Mouse (Mus musculus) fibroblast of lung, adult 2 months (primary cell): ENCODE results near the gene Hba-a2.
"Not testable (repeated sequence)": the region's sequence is repeated elsewhere in the genome, so short reads cannot be mapped to it uniquely, and the experiment has no call there.

Experiments
- DNase-seq: peaks from one replicate; pipeline ENCODE4 v3.0.0-alpha.2; 2011; ENCODE audit warnings: low read depth

Hba-a2 gene

GRCm38 (mm10) chr11:32283091-32283777, 13.1 kb upstream of the Hba-a2 start, which contains the start of gene Hba-a1:
Gene Hba-a1, plus strand, starts transcription at chr11:32283511.
- DNase-seq, result not testable (repeated sequence)

- not testable (repeated sequence) for DNase-seq
These were observed 11.7 kb upstream of the Hba-a2 start for GRCm38 (mm10) chr11:32284582-32284981.

GRCm38 (mm10) chr11:32285031-32285775, 11.1 kb upstream of the Hba-a2 start:
- no peak for DNase-seq

DNA sequence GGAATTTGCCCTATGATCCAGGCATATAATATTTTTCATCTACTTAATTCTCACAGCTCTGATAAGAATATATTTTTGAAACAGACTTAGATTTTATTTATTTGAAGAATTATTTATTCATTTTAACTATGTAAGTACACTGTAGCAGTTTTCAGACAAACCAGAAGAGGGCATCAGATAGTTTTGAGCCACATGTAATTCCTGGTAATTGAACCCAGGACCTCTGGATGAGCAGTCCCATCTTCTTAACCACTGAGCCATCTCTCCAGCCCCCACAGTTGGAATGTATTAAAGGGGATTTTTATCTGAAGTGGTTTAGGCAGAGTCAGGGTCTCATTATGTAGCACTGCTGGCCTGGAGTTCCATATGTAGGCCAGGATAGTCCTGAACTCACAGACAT, 10.4 kb upstream of the Hba-a2 start:
- not testable (repeated sequence) for DNase-seq

DNA sequence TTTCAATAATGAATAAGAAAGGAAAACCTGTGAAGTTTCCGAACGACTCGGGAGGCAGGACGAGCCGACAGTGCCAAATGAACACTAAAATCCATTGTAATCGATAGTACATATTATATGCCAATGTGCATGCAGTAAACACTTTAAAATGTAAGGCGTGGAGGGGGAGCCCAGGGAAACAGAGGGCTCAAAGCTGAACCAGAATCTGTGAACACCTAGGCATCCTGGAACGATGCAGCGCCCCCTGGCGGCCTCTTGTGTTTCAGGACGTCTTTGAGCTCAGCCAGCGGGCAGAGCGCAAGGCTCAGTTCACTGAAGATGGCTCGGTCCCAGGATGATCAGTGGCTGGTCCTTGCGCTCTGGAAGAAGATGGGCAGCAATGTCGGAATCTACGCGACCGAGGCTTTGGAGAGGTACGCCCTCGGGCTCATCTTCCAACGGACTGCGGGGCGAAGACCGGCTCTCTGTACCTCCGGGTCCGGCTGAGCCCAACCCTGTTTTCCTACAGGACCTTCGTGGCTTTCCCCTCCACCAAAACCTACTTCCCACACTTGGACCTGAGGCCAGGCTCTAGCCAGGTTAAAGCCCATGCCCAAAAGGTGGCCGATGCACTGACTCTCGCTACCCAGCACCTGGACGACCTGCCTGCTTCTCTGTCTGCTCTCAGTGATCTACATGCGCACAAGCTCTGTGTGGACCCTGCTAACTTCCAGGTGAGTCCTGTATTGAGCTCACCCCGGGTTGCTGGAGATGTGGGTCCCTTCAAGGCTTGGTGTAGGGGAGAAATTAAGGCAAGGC, 9.4 kb upstream of the Hba-a2 start, which contains the start of gene Hbq1b:
Gene Hbq1b, plus strand, starts transcription at position 271 of the 798 bp plus-strand sequence.
- DNase-seq, result not testable (repeated sequence)

GRCm38 (mm10) chr11:32287493-32287825, 8.8 kb upstream of the Hba-a2 start:
- no peak for DNase-seq

- not testable (repeated sequence) for DNase-seq
These were observed 3.5 kb upstream of the Hba-a2 start for GRCm38 (mm10) chr11:32292819-32293218.

- DNase-seq, result not testable (repeated sequence)
These were observed 2.8 kb upstream of the Hba-a2 start for GRCm38 (mm10) chr11:32293479-32293878.

DNA sequence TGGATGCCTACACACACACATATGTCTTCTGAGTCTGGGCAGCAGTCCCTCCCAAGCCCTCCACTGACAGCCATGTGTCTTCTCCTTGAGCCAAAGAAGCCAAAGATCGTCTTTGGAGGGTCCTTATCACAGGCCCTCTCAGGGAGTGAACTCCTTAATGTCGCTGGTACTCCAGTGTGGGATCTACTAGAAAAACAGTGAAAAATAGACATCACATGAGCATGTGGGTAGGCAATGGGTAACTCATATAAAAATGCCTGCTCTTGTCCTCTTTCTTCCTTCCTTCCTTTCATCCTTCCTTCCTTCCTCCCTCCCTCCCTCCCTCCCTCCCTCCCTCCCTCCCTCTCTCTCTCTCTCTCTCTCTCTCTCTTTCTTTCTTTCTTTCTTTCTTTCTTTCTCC, 1.1 kb downstream of the Hba-a2 start:
- not testable (repeated sequence) for DNase-seq

- DNase-seq, result no peak
These were observed 1.7 kb downstream of the Hba-a2 start for GRCm38 (mm10) chr11:32297866-32298531.

DNA sequence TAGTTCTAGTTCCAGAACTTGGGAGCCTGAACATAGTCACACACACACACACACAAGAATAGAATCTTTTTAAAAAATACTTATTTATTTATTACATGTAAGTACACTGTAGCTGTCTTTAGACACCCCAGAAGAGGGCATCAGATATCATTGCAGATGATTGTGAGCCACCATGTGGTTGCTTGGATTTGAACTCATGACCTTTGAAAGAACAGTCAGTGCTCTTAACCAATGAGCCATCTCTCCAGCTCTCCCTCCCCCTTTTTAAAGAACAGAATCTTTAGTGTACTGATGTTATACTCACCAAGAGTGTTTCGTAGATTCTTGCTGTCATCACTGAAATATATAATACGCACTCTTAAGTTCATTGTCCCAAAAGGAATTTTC, 2.2 kb downstream of the Hba-a2 start:
- no peak for DNase-seq

- not testable (repeated sequence) for DNase-seq
These were observed 3.6 kb downstream of the Hba-a2 start, which contains the start of gene Hbq1a for GRCm38 (mm10) chr11:32299865-32300264. Gene Hbq1a, plus strand, starts transcription at chr11:32300069.

DNA sequence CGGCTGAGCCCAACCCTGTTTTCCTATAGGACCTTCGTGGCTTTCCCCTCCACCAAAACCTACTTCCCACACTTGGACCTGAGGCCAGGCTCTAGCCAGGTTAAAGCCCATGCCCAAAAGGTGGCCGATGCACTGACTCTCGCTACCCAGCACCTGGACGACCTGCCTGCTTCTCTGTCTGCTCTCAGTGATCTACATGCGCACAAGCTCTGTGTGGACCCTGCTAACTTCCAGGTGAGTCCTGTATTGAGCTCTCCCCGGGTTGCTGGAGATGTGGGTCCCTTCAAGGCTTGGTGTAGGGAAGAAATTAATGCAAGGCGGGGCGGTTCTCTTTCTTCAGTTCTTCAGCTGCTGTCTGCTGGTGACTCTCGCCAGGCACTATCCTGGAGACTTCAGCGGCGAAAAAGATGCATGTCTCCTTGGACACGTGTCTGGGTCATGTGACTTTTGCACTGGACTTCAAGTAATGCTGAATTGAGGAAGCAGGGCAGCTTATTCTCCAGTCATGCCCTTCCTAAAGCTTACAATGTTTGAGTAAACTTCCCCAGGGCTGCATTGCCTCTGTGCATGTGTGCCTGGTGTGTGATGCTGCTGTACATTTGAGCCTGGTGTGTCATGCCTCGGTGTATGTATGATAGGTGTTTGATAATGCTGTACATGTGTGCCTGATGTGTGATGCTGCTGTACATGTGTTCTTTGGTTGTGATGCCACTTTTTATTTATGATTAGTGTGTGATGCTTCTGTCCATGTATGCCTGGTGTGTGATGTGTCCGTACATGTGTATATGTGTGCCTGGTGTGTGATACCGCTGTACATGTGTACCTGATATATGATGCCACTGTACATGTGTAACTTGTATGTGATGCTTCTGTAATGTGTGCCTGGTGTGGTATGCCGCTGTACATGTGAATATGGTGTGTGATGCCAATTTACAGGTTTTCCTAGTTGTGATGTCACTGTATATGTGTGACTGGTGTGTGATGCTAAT, 4.3 kb downstream of the Hba-a2 start:
- DNase-seq, result no peak

GRCm38 (mm10) chr11:32301506-32301905, 5.2 kb downstream of the Hba-a2 start:
- DNase-seq, result no peak

DNA sequence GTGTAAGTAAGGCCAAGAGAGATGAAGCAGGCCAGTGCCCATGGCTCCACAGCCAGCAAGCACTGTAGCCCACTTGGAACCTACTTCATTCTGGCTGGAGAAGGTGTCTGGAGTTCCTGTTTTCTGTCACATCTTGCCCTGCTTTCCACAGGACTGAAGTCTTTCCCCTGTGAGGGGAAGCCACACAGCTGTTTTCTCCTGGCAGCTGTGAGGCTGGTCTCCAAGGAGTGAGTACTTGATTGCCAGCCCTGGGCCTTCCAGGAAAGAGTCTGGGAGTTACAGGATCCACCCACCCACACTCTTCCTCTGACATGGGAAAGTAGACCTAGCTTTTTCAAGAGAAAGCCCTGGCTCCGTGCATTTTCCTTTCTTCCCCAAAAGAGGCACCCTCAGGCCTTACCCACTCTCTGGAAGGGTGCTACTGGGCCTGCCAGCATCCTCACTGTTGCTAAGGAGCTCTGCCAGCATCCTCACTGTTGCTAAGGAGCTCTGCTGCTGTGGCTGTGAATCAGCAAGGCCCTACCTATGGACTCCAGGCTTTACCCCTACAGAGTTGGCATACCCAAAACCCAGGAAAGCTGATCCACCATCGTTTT, 6.6 kb downstream of the Hba-a2 start:
- no peak for DNase-seq

- no peak for DNase-seq
These were observed 7.2 kb downstream of the Hba-a2 start for GRCm38 (mm10) chr11:32303455-32303854.

DNA sequence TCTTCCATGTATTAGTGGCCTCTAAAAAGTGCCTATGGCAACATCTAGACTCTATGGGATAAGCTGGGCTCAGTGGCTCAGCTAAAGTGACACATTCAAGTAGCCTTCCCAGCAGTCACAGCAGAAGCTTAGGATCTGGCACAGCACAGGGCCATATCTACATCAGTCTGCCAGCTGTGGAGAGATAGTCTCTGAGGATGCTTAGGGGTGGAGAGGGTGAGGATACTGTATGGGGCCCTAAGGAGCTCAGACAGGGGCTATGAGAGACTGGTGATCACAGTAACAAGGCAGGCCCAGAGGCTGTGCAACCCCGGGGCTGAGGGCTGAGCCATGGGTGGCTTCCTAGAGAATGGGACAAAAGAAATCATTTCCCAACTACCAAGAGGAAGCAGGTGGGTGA, 10.7 kb downstream of the Hba-a2 start:
- no peak for DNase-seq

GRCm38 (mm10) chr11:32309446-32309845, 13.2 kb downstream of the Hba-a2 start:
- no peak for DNase-seq

DNA sequence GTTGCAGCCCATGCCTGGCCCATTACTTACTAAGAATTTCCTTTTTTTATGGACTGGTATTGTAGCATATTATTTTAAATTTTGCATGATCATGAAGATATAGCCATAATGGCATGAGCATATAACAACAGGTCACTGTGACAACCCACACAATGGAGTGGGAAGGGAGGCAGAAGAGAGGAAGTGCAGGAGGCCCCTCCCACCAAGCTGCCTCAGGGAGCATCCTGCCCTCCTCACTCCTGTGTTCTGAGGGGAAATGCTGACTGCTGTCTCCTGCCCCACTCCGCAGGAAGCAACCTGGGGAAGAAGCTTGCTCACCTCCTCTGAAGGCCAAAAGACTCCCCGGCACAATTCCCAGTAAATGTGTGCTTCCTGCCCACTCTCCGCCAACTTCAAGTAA, 13.6 kb downstream of the Hba-a2 start:
- DNase-seq, result no peak

DNA sequence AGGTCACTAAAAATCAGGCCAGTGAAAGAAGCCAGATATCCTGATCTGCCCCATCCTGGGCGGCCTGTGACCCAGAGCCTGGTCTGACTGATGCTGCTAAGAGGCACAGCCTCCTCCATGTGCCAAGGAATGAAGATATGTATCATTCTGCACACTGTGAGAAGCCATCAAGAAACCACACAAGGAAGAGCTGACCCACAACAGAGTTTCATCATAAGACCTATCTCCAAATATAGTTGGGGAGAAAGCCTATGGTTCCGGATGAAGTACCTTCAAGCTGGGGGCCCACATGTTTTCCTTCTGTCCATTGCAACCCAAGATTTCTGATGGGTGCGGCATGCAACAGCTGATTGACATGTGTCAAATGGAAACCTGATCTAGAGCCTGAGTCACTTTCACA, 19.7 kb downstream of the Hba-a2 start:
- no peak for DNase-seq
